Mouse (Mus musculus) embryonic facial prominence, embryonic 11.5 days (tissue): Measurements from ENCODE around the gene Cyp2a5. TPM values are rescaled to one million over a fixed set of nuclear protein-coding genes. Genes with fewer than 3 reads are reported as not detected.
"Not testable (repeated sequence)": the region's sequence is repeated elsewhere in the genome, so short reads cannot be mapped to it uniquely, and the experiment has no call there.

Experiments used
- ATAC-seq: fragments of 200-750 bp; cut with Nextera tagmentation; replicated peaks from 2 replicates; pipeline ENCODE4 v1.8.0; 2017; ENCODE audit warnings: low read depth; ENCODE audit not compliant: insufficient number of reproducible peaks, low FRiP score, low TSS enrichment
- DNase-seq: peaks from one replicate; pipeline ENCODE4 v3.0.0-alpha.2; 2015; ENCODE audit warnings: low spot score
- H3K27ac ChIP-seq: fragments of 300-500 bp; sonication (generic); replicated peaks from 2 replicates; pipeline ENCODE4 v1.5.1; 2014; ENCODE audit warnings: mild to moderate bottlenecking, low read depth, low read length, control low read depth
- H3K27me3 ChIP-seq: fragments of 300-500 bp; sonication (generic); 2 replicates; pipeline ENCODE4 v1.6.1; 2014; ENCODE audit warnings: mild to moderate bottlenecking, low read length, moderate library complexity, mixed read lengths; ENCODE audit not compliant: control insufficient read depth, insufficient read depth
- H3K36me3 ChIP-seq: fragments of 300-500 bp; sonication (generic); replicated peaks from 2 replicates; pipeline ENCODE4 v1.6.1; 2014; ENCODE audit warnings: low read depth, mild to moderate bottlenecking, low read length, moderate library complexity, mixed read lengths; ENCODE audit not compliant: control insufficient read depth, insufficient read depth
- H3K4me1 ChIP-seq: fragments of 300-500 bp; sonication (generic); 2 replicates; pipeline ENCODE4 v1.6.1; 2014; ENCODE audit warnings: low read length, mixed read lengths; ENCODE audit not compliant: control insufficient read depth, insufficient read depth
- H3K4me2 ChIP-seq: fragments of 300-500 bp; sonication (generic); 2 replicates; pipeline ENCODE4 v1.6.1; 2014; ENCODE audit warnings: low read depth, mild to moderate bottlenecking, control low read depth, low read length, moderate library complexity
- H3K4me3 ChIP-seq: fragments of 300-500 bp; sonication (generic); 2 replicates; pipeline ENCODE4 v1.5.1; 2014; ENCODE audit warnings: low read depth, low read length, control low read depth
- H3K9ac ChIP-seq: fragments of 300-500 bp; sonication (generic); replicated peaks from 2 replicates; pipeline ENCODE4 v1.6.1; 2014; ENCODE audit warnings: mild to moderate bottlenecking, control low read depth, low read length
- H3K9me3 ChIP-seq: fragments of 300-500 bp; sonication (generic); replicated peaks from 2 replicates; pipeline ENCODE4 v1.6.1; 2016; ENCODE audit warnings: mild to moderate bottlenecking, low read length, inconsistent platforms, mixed read lengths; ENCODE audit not compliant: control insufficient read depth
- WGBS: fragments of 180-500 bp; shearing (Covaris S2); extraction: QIAGEN DNeasy Blood & Tissue Kit; methylation state at CpG from one replicate; pipeline ENCODE4 v1.1.7; 2014; 5-methylcytosine and 5-hydroxymethylcytosine counted together
- polyA plus RNA-seq: library from polyadenylated mRNA; unstranded; fragments of >200 nt; fragmentation: Nextera tagmentation; extraction: Ambion mirVana; gene quantifications from 2 replicates; pipeline ENCODE4 v1.2.1, GENCODE M21; 2014

The Cyp2a5 gene
- 0.57 TPM in 1 of 2 replicates, not detected in the other for polyA plus RNA-seq

DNA sequence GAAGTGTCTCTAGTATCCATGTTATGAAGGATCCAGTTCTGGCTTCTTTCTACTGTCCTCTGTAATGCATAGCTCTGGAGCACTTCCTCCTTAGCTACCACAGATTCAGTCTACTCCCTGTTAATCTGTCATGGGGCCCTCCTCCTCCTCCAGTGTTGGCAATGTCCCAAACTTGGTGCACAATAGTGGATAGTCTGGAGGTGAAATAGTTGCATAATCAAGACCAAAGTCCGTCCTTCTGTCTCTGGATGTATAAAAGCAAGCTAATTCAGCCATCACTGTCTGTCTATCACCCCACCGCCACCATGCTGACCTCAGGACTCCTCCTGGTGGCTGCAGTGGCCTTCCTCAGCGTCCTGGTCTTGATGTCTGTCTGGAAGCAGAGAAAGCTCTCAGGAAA, at the start of gene Cyp2a5:
Cyp2a5 (plus strand) TSS at position 247 of the 400 bp plus-strand sequence.
- H3K27ac ChIP-seq, H3K36me3 ChIP-seq, H3K9ac ChIP-seq, ATAC-seq, H3K4me2 ChIP-seq, DNase-seq, H3K27me3 ChIP-seq, H3K4me1 ChIP-seq, H3K9me3 ChIP-seq, H3K4me3 ChIP-seq: not testable (repeated sequence)
- 78% methylated on average over 3 of the region's 3 CpGs for WGBS

DNA sequence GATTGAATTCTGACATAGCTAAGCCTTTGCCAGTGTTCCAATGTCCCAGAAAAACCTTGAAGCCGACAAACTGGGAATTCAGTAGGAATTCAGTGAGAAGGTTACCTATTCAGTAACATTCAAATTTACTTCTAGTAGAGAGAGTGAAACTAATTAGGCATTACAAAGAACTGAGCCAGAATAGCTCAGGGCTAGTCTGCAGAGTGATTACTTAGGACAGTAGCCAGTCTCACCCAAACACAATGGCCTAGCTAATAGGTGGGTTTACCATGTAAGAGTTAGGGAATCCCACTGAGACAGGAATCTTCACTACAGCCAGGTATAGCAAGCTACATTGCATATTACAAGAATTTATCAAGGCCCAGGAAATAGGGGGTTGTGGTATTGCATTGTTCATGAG, 49.1 kb upstream of the Cyp2a5 start:
- WGBS = 50% methylated on average over 1 of the region's 1 CpGs
- H3K4me1 ChIP-seq, H3K4me3 ChIP-seq, DNase-seq, H3K9ac ChIP-seq, H3K4me2 ChIP-seq, H3K27ac ChIP-seq, H3K9me3 ChIP-seq, H3K27me3 ChIP-seq, H3K36me3 ChIP-seq, ATAC-seq: not testable (repeated sequence)

DNA sequence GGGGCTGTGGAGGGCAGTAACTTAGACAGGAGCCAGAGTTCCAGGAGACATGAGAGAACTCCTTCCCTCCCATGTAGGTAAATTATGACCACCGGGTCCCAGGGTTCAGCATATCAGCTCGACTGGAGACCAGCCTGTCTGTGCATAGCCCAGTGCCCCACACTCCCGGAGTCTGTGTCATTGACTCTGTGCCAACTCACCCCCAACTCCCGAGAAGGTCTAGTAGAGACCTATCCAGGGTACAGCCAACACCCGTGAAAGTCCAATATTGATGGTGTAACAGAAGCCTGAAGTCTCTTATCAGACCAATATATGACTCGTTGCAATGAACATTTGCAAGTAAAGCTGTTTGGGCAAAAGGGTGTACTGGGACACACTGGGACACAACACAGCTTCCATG, 45.1 kb upstream of the Cyp2a5 start:
- no peaks in the 10 kb centered on the region for H3K4me1 ChIP-seq
- H3K9me3 ChIP-seq = no peaks in the 10 kb centered on the region
- no peak overlapping the region for H3K9ac ChIP-seq
- 87% methylated on average over 6 of the region's 6 CpGs for WGBS
- no peaks in the 10 kb centered on the region for H3K36me3 ChIP-seq
- ATAC-seq (no peak), DNase-seq (no peak)
- no peak overlapping the region for H3K4me2 ChIP-seq
- no peak overlapping the region for H3K4me3 ChIP-seq
- no peaks in the 10 kb centered on the region for H3K27me3 ChIP-seq
- H3K27ac ChIP-seq = no peak overlapping the region

DNA sequence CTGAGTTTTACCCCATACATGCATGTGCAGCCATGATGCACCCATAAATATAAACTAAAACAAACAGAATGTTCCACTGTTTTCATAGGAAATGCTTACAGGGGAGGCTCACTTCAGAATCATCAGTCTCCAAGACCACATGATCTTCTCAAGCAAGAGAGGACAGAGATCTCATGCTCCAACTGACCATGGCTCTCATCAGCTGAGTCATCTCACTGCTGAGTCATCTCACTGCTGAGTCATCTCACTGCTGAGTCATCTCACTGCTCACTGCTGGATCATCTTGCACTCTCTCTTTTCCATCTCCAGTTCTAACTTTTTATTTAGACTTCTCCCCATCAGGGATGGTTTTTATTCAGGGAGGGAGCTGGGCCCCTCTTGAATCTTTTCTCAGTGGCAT, 35.0 kb upstream of the Cyp2a5 start:
- H3K9ac ChIP-seq = no peak overlapping the region
- DNase-seq (no peak), ATAC-seq (no peak)
- no peaks in the 10 kb centered on the region for H3K9me3 ChIP-seq
- no peak overlapping the region for H3K27ac ChIP-seq
- H3K4me1 ChIP-seq = no peaks in the 10 kb centered on the region
- H3K36me3 ChIP-seq = no peaks in the 10 kb centered on the region
- no peak overlapping the region for H3K4me3 ChIP-seq
- no peaks in the 10 kb centered on the region for H3K27me3 ChIP-seq
- no peak overlapping the region for H3K4me2 ChIP-seq

DNA sequence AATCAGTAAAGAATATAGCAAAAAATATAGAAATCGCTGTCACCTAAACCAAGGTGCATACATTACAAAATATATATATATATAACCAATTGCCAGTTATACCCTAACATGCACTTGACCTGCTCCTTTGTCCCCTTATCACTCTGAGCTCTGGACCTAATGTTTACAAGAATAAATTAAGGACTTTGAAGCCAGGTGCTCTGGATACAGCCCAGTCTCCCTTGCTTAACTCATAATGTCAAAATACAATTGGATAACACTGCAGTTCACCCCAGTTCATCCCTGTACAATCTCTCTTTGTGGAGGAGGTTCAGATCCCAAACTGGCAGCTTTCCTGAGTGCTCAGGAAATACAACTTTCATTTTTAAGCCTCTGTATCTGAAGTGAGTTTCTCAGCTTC, 34.1 kb upstream of the Cyp2a5 start:
- Histone ChIP-seq H3K4me2 (no peak overlapping the region), H3K36me3 (no peaks in the 10 kb centered on the region), H3K9me3 (no peaks in the 10 kb centered on the region), H3K27me3 (no peaks in the 10 kb centered on the region), H3K4me1 (no peaks in the 10 kb centered on the region), H3K9ac (no peak overlapping the region), H3K4me3 (no peak overlapping the region), H3K27ac (no peak overlapping the region)
- ATAC-seq (no peak), DNase-seq (no peak)
- WGBS = 85% methylated on average over 1 of the region's 1 CpGs

DNA sequence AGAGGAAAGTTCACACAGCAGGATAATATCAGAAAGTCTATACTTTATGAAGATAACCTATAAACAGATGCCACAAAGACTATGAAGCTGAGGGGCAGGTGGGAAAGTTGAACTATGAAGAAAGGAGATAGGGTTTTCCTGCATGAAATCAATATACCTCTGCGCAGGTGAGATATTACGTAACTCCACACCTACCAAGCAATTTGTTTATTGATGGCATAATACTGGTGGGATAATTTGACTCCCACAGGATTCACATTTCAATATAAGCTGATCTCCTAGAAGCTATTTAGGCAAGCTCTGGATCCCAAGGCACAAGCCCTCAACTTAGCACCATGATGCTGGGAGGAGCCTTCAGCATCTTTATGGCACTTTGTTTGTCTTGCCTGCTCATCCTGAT, 26.5 kb upstream of the Cyp2a5 start, which contains the start of gene Cyp2g1:
Cyp2g1 (plus strand) TSS at position 301 of the 400 bp plus-strand sequence.
- ATAC-seq (no peak), DNase-seq (no peak)
- Histone ChIP-seq H3K4me1 (no peaks in the 10 kb centered on the region), H3K36me3 (no peaks in the 10 kb centered on the region), H3K4me2 (no peak within 1 kb of the TSS), H3K9ac (no peak within 1 kb of the TSS), H3K27me3 (no peaks in the 10 kb centered on the region), H3K4me3 (no peak within 1 kb of the TSS), H3K27ac (no peak within 1 kb of the TSS), H3K9me3 (no peaks in the 10 kb centered on the region)
- WGBS = 93% methylated on average over 2 of the region's 2 CpGs

DNA sequence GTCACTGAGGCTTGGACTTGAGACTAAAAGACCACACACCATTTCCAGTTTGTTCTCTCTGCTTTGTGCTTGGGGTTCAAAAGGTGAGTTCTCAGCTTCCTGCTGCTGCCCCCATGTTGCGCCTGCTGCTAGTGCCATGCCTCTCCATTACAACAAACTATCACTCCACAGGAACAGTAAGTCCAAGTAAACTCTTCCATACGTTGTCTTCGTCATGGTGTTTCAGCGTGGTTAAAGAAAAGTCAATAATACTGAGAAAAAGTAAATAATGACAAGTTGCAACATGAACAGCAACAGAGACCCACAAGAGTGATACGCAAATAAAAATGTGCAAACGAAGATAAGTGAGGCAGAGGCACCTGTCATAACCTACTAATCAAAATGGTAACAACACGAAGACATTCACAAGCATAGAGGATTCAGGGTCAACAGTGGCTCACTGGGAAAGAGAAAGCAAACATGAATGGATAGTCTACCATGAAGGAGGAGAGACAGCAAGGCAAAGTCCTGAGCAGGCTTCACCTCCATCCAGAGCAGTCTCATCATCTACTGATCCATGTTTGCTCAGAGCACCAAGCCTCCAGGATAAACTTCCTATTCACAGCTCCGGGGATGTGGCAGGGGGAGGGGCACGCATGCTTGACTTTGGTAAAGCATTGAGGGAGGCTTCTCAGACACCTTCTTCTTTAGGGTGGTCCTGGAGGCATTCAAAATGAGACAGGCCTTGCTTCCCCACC, 3.4 kb upstream of the Cyp2a5 start:
- not testable (repeated sequence) for H3K9ac ChIP-seq, H3K4me2 ChIP-seq, H3K36me3 ChIP-seq, H3K9me3 ChIP-seq, H3K4me1 ChIP-seq, ATAC-seq, DNase-seq, H3K4me3 ChIP-seq, H3K27ac ChIP-seq, H3K27me3 ChIP-seq
- WGBS = 78% methylated on average over 8 of the region's 9 CpGs

DNA sequence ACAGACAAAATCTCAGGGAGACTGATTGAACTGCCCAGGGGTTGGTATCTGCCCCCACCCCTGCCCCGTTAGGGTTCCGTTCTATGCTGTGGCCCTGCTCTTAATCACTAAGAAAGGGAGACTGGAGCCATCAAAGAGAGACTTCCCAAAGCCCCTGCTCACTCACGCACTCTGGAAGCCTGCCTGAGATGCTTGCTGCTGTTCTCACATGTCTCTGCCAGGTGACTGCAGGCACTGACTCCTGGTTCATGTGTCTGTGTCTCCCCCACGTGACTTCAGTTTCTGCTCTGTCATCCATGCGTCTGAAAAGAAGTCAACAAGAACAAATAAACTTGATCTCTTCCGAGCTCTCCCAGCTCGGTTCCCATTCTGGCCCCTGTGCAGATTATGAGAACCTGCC, 2.4 kb upstream of the Cyp2a5 start:
- H3K9ac ChIP-seq, H3K27ac ChIP-seq, H3K4me3 ChIP-seq, H3K27me3 ChIP-seq, ATAC-seq, DNase-seq, H3K4me1 ChIP-seq, H3K9me3 ChIP-seq, H3K36me3 ChIP-seq, H3K4me2 ChIP-seq: not testable (repeated sequence)
- 80% methylated on average over 7 of the region's 7 CpGs for WGBS
